Mouse (Mus musculus) ovary, postnatal 14 days (tissue): ENCODE results near the gene Qk.

Experiments
- DNase-seq: peaks from one replicate; pipeline ENCODE4 v3.0.0; 2022; ENCODE audit warnings: low spot score

Gene Qk

GRCm38 (mm10) chr17:10240081-10240480 lies 79.6 kb downstream of the Qk start:
- DNase-seq, result no peak

GRCm38 (mm10) chr17:10236595-10236994 lies 83.1 kb downstream of the Qk start:
- no peak for DNase-seq

- no peak for DNase-seq
These were observed 87.2 kb downstream of the Qk start for GRCm38 (mm10) chr17:10232406-10232805.

- no peak for DNase-seq
These were observed 91.7 kb downstream of the Qk start for GRCm38 (mm10) chr17:10227798-10228538.

GRCm38 (mm10) chr17:10216164-10216563 lies 103.5 kb downstream of the Qk start:
- no peak for DNase-seq

- DNase-seq, result no peak
These were observed 110.4 kb downstream of the Qk start for GRCm38 (mm10) chr17:10209154-10209777.

- DNase-seq, result no peak
These were observed 121.0 kb downstream of the Qk start for GRCm38 (mm10) chr17:10198662-10199061.

- DNase-seq, result no peak
These were observed 121.4 kb downstream of the Qk start for GRCm38 (mm10) chr17:10198231-10198630.

- no peak for DNase-seq
These were observed 124.0 kb downstream of the Qk start for GRCm38 (mm10) chr17:10195703-10196102.

- DNase-seq, result no peak
These were observed 128.8 kb downstream of the Qk start for GRCm38 (mm10) chr17:10190857-10191256.

GRCm38 (mm10) chr17:10188481-10188880 lies 131.2 kb downstream of the Qk start:
- no peak for DNase-seq

- no peak for DNase-seq
These were observed 132.1 kb downstream of the Qk start for GRCm38 (mm10) chr17:10187431-10188020.

- DNase-seq, result no peak
These were observed 137.9 kb downstream of the Qk start for GRCm38 (mm10) chr17:10181761-10182160.

- DNase-seq, result no peak
These were observed 142.6 kb downstream of the Qk start for GRCm38 (mm10) chr17:10177096-10177495.

- DNase-seq, result no peak
These were observed 158.4 kb downstream of the Qk start for GRCm38 (mm10) chr17:10161258-10161657.

GRCm38 (mm10) chr17:10160415-10160814 lies 159.2 kb downstream of the Qk start:
- no peak for DNase-seq

- no peak for DNase-seq
These were observed 166.7 kb downstream of the Qk start for GRCm38 (mm10) chr17:10152808-10153413.
